Mouse (Mus musculus): Measurements from ENCODE around the gene Stard8. TPM values are rescaled to one million over a fixed set of nuclear protein-coding genes. Genes with fewer than 3 reads are reported as not detected.

The Stard8 gene
- polyA plus RNA-seq, 1 experiment from 2014 or later: 3.6 TPM

- 51% methylated on average over 6 of the region's 6 CpGs for WGBS
- Histone ChIP-seq H3K9me3 (ENCODE audit: control insufficient read depth) (no peaks in the 10 kb centered on the region), H3K36me3 (ENCODE audit: control insufficient read depth, insufficient read depth) (no peaks in the 10 kb centered on the region), H3K4me2 (replicated peaks; ENCODE audit: low read depth) (peak overlapping the region; percentile 74), H3K27ac (ENCODE audit: low read depth, low read length) (no peak overlapping the region), H3K27me3 (replicated peaks; ENCODE audit: control insufficient read depth, insufficient read depth, low read length) (no peaks in the 10 kb centered on the region), H3K9ac (ENCODE audit: low read depth, low read length) (peak overlapping the region; percentile 42; the same call in 1 of the 2 replicates), H3K4me1 (replicated peaks; ENCODE audit: control insufficient read depth, insufficient read depth, low read length) (no peaks in the 10 kb centered on the region), H3K4me3 (ENCODE audit: low read depth, low read length) (peak overlapping the region; percentile 44)
- TF ChIP-seq CTCF (IDR thresholded peaks at IDR 0.05; ENCODE audit: low read depth): no peak
- no peak for ATAC-seq
Measured at GRCm38 (mm10) chrX:99043275-99043674, 40.2 kb downstream of the Stard8 start.

- Histone ChIP-seq H3K27me3 (replicated peaks; ENCODE audit: control insufficient read depth, insufficient read depth, low read length) (no peaks in the 10 kb centered on the region), H3K4me3 (ENCODE audit: low read depth, low read length) (no peak overlapping the region), H3K4me2 (replicated peaks; ENCODE audit: low read depth) (no peak overlapping the region), H3K36me3 (ENCODE audit: control insufficient read depth, insufficient read depth) (no peaks in the 10 kb centered on the region), H3K27ac (ENCODE audit: low read depth, low read length) (no peak overlapping the region), H3K4me1 (replicated peaks; ENCODE audit: control insufficient read depth, insufficient read depth, low read length) (no peaks in the 10 kb centered on the region), H3K9me3 (ENCODE audit: control insufficient read depth) (no peaks in the 10 kb centered on the region), H3K9ac (ENCODE audit: low read depth, low read length) (no peak overlapping the region)
- ATAC-seq: no peak
- no peak for TF ChIP-seq CTCF (IDR thresholded peaks at IDR 0.05; ENCODE audit: low read depth)
- WGBS: 73% methylated on average over 5 of the region's 5 CpGs
Measured at GRCm38 (mm10) chrX:99043739-99044138, 40.7 kb downstream of the Stard8 start.

- 72% methylated on average over 7 of the region's 7 CpGs for WGBS
- H3K4me3 ChIP-seq (ENCODE audit: low read depth, low read length): no peak overlapping the region
- no peaks in the 10 kb centered on the region for H3K4me1 ChIP-seq (replicated peaks; ENCODE audit: control insufficient read depth, insufficient read depth, low read length)
- no peak overlapping the region for H3K4me2 ChIP-seq (replicated peaks; ENCODE audit: low read depth)
- H3K27ac ChIP-seq (ENCODE audit: low read depth, low read length): no peak overlapping the region
- no peak overlapping the region for H3K9ac ChIP-seq (ENCODE audit: low read depth, low read length)
- no peaks in the 10 kb centered on the region for H3K27me3 ChIP-seq (replicated peaks; ENCODE audit: control insufficient read depth, insufficient read depth, low read length)
- TF ChIP-seq CTCF (IDR thresholded peaks at IDR 0.05; ENCODE audit: low read depth): no peak
- no peaks in the 10 kb centered on the region for H3K9me3 ChIP-seq (ENCODE audit: control insufficient read depth)
- no peaks in the 10 kb centered on the region for H3K36me3 ChIP-seq (ENCODE audit: control insufficient read depth, insufficient read depth)
- ATAC-seq: no peak
Measured at GRCm38 (mm10) chrX:99045315-99045714, 42.3 kb downstream of the Stard8 start.

- H3K9ac ChIP-seq (ENCODE audit: low read depth, low read length): no peak overlapping the region
- no peak overlapping the region for H3K27ac ChIP-seq (ENCODE audit: low read depth, low read length)
- ATAC-seq: no peak
Measured at GRCm38 (mm10) chrX:99046360-99047055, 43.5 kb downstream of the Stard8 start.

GRCm38 (mm10) chrX:99048111-99048510, 45.1 kb downstream of the Stard8 start:
- H3K36me3 ChIP-seq (ENCODE audit: control insufficient read depth, insufficient read depth): no peaks in the 10 kb centered on the region
- no peaks in the 10 kb centered on the region for H3K9me3 ChIP-seq (ENCODE audit: control insufficient read depth)
- no peaks in the 10 kb centered on the region for H3K4me1 ChIP-seq (replicated peaks; ENCODE audit: control insufficient read depth, insufficient read depth, low read length)
- 44% methylated on average over 4 of the region's 4 CpGs for WGBS
- TF ChIP-seq CTCF (IDR thresholded peaks at IDR 0.05; ENCODE audit: low read depth): peak; percentile 64
- ATAC-seq: peak; percentile 31; the same call in 1 of the 2 replicates
- no peak overlapping the region for H3K27ac ChIP-seq (ENCODE audit: low read depth, low read length)
- no peak overlapping the region for H3K4me2 ChIP-seq (replicated peaks; ENCODE audit: low read depth)
- no peak overlapping the region for H3K9ac ChIP-seq (ENCODE audit: low read depth, low read length)
- H3K27me3 ChIP-seq (replicated peaks; ENCODE audit: control insufficient read depth, insufficient read depth, low read length): no peaks in the 10 kb centered on the region
- H3K4me3 ChIP-seq (ENCODE audit: low read depth, low read length): no peak overlapping the region

More at GRCm38 (mm10) chrX:99046360-99047055, 43.5 kb downstream of the Stard8 start:
- Histone ChIP-seq H3K4me1 (replicated peaks; ENCODE audit: control insufficient read depth, insufficient read depth, low read length) (no peaks in the 10 kb centered on the region), H3K4me2 (replicated peaks; ENCODE audit: low read depth) (peak overlapping the region; percentile 38; the same call in 1 of the 2 replicates), H3K9me3 (ENCODE audit: control insufficient read depth) (no peaks in the 10 kb centered on the region), H3K36me3 (ENCODE audit: control insufficient read depth, insufficient read depth) (no peaks in the 10 kb centered on the region), H3K27me3 (replicated peaks; ENCODE audit: control insufficient read depth, insufficient read depth, low read length) (no peaks in the 10 kb centered on the region), H3K4me3 (ENCODE audit: low read depth, low read length) (no peak overlapping the region)
- TF ChIP-seq CTCF (IDR thresholded peaks at IDR 0.05; ENCODE audit: low read depth): no peak
- 46% methylated on average over 5 of the region's 5 CpGs for WGBS

- WGBS: 49% methylated on average over 5 of the region's 5 CpGs
- peak; percentile 47 for TF ChIP-seq CTCF (IDR thresholded peaks at IDR 0.05; ENCODE audit: low read depth)
- H3K9me3 ChIP-seq (ENCODE audit: control insufficient read depth): no peaks in the 10 kb centered on the region
- H3K27me3 ChIP-seq (replicated peaks; ENCODE audit: control insufficient read depth, insufficient read depth, low read length): no peaks in the 10 kb centered on the region
- no peak overlapping the region for H3K9ac ChIP-seq (ENCODE audit: low read depth, low read length)
- H3K4me1 ChIP-seq (replicated peaks; ENCODE audit: control insufficient read depth, insufficient read depth, low read length): no peaks in the 10 kb centered on the region
- H3K36me3 ChIP-seq (ENCODE audit: control insufficient read depth, insufficient read depth): no peaks in the 10 kb centered on the region
- H3K4me2 ChIP-seq (replicated peaks; ENCODE audit: low read depth): no peak overlapping the region
- ATAC-seq: no peak
- no peak overlapping the region for H3K4me3 ChIP-seq (ENCODE audit: low read depth, low read length)
- no peak overlapping the region for H3K27ac ChIP-seq (ENCODE audit: low read depth, low read length)
Measured at GRCm38 (mm10) chrX:99049247-99049646, 46.2 kb downstream of the Stard8 start.
